Mouse (Mus musculus): ENCODE measurements at regions not wholly inside any gene's neighbourhood (a gene's known extent, or its start where the extent isn't known, plus 50 kb on each side); places are given as distances from the start of the nearest gene placed in this dataset.

DNA sequence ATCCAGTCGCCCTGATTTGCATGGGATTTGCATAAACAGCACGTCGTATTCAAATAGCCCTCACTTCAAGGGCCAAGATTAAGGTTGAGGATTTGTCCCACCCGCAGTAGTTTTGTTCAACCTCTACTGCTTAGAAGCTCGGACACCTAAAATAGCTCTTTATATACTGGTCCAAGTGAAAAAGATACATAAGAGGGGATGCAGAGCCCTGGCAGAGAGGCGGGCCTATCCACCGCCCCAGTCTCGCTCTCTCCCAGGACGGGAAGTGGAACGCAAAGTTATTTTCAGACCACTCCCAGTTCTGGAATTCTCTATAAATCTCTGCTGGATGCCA lies 58.4 kb downstream of the Sox9 start:
- TF ChIP-seq POLR2A (IDR thresholded peaks at IDR 0.05; ENCODE audit: low read depth, low read length) (no peak), CTCF (conservative IDR thresholded peaks at IDR 0.05; ENCODE audit: insufficient read depth, insufficient read length, low read depth, low read length) (no peak)

Data from kidney, adult 2 months (tissue).